Mouse (Mus musculus) CH12F3 (cell line): ENCODE measurements around the gene Schip1.
"Not testable (repeated sequence)": the region's sequence is repeated elsewhere in the genome, so short reads cannot be mapped to it uniquely, and the experiment has no call there.

Experiments used
- in situ Hi-C: fragments of 300-500 bp; cut with MboI; formaldehyde crosslinking; loops from 2 replicates; pipeline ENCODE4 v1.14.3; 2020; ENCODE audit warnings: low sequenced_read_pairs

The Schip1 gene

DNA sequence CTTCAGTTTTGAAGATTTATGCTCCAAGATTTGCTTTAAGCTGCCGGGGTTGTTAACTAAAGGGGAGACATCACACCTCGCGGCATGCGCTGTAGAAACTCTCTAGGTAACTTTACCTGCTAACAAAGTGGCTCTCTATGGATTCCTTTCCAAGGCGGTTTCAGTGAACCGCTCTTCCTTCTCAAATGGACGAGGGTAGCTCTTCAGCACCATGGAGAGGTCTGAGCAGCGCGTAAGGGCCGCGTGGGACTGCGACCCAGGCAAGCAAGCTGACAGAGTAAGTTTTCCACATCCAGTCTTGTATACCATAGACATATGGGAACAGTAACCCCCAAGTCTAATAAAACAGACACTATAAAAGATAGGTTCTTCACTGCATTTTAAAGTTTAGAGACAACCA lies at the start of gene Schip1:
Gene Schip1, plus strand, starts transcription at position 72 of the 400 bp plus-strand sequence.
- in situ Hi-C loops, result loop anchor here (25.0 kb wide), 1 partner anchor 473 kb away; no protein-coding TSS in a partner anchor

DNA sequence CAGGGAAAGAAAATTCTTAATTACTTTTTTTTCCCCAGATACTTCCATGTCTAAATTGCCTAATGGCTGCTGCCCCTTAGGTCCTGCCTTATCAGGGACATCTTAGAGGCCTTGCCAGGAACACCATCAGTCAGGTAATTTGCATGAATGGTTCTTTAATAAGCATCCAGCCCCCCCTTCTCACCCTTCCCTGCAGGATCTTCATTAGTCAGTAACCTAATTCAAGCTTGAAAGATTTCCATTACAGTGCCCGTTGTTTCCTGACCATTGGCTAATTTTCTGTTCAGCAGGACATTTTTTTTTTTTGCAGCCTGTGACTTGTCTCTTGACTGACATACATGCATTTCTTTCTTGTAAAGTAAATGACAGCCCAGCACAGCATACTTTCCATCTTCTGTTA lies 48.8 kb upstream of the Schip1 start:
- in situ Hi-C loops, result no loop called here

DNA sequence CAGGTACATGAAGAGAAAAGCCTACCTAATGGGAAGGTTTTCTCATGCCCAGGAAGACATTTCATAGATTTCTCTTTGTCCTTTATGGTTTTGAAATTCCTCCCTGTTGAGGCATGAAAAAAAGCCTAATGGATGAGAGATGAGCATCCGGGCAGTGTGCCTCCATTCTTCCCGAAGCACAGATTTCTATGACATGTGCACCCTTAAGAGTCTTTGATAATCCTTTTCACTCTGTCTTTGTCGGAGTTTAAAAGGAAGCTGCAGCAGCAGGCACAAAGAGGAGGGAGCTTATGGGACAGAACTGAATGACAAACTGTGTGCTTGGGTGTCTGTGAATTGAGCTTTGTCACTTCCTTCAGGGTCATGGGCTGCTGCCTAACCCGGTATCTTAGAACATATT lies 45.2 kb upstream of the Schip1 start:
- in situ Hi-C loops, result no loop called here

DNA sequence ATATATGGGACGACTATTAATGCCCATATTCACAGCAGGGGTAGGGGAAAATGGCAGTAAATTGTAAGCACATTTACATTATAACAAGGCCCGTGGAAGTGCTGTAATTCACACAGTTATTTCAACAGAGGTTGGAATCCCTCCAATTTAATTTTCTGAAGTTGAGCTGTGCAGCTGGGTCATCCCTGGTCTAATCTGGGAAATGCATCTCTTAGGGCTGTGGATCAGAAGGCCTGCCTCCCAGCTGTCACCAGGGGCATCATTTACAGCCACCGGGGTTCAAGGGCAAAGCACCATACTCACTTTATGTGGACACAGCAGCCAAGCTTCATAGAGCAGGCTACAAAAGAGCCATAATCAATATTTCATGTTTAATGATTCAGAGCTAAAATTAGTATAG lies 28.5 kb upstream of the Schip1 start:
- in situ Hi-C loops, result loop anchor here (25.0 kb wide), 1 partner anchor 674 kb away; the partner anchor contains the start of gene Mlf1

DNA sequence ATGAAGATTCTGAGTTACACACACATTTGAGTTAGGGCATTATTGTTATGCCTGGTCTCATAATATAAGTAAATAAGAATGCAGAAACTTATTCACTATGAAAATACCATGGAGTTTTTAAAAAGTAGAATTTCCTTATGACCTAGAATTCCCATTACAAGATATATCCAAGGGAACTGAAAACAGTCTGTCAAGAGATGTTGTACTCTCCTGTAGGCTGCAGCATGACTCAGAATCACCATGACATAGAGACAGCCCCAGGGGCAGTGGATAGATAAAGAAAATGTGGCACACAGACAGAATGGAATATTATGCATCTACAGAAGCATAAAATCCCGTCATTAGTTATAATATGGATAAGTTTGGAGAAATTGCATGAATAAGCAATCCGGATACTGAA lies 21.7 kb upstream of the Schip1 start:
- in situ Hi-C loops, result loop anchor here (25.0 kb wide), 1 partner anchor 681 kb away; the partner anchor contains the start of gene Mlf1

DNA sequence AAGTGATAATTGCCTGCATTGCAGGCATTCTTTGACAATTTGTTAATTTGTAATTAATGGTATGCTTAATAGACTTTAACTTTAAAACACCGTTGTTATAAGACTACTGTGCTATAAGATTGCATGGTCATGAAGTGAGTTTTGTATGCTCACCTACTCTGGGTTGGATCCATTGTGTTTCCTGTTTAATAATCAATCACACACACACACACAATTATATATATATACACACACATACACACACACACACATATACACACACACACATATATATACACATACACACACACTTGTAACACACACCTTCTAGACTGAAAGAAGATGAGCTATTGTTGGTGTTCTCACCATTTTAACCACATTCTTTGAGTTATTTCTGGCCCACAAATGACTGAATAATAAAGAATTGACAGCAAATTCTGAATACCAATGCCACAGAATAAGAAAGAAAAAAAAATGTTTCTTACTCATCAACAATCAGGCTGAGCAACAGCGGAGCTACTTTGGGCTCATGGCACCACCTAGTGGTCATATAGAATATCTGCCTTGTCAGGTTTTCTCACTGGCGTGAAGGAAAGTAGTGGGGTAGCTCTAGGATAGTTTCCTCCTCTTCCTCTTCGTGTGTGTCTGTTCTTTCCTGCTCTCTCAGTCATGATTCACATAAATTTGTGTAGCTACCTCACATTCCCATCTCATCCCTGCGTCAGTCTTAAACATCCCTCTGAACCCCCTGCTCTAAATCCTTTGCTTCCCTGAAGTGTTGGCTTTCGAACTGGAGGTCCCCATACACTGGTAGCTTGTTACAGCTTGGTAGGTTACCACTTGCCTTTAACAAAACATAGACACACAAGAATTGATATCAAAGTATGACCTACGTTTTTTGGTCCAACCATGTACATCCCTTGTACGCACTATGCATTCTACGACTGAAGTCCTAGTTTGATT lies 18.9 kb upstream of the Schip1 start:
- in situ Hi-C loops, result loop anchor here (5.0 to 25.0 kb wide), 2 partner anchors 423 to 683 kb away; partner anchors contain the start of gene Mlf1

DNA sequence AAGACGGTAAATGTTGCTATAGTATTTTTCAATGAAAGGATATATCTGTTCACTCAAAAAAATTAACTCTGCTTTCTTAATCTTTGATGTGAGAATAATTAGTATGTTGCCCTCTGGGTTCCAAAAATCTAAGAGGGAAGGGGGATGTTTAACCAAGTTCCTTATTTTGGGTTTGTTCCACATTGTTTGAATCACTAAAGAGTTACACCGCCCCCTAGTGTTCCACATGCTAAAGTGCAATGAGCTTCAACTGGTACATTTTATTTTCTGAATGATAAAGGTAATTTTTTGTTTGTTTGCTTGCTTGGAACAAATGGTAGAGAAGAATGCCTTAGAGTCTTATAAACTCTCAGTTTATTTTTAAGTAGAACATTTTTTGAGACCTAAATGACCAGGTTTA lies 11.1 kb upstream of the Schip1 start:
- in situ Hi-C loops, result loop anchor here (25.0 kb wide), 1 partner anchor 484 kb away; no protein-coding TSS in a partner anchor

DNA sequence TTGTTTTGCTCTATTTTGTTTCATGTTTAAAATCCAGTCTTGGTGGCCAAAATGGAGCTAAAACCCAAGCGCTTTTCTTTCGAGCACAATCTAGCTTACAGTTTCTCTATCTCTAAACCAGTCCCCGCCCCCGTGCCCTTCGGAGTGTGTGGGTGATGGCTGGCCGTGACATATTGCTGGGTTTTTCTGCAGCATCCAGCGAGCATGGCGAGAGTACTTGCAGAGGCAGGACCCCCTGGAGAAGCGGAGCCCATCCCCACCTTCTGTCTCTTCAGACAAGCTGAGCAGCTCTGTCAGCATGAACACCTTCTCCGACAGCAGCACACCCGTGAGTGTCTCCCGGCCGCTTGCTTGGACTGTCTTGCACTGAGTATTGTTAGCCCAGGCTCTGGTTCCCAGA lies 9.5 kb upstream of the Schip1 start:
- in situ Hi-C loops, result loop anchor here (25.0 kb wide), 1 partner anchor 482 kb away; no protein-coding TSS in a partner anchor

DNA sequence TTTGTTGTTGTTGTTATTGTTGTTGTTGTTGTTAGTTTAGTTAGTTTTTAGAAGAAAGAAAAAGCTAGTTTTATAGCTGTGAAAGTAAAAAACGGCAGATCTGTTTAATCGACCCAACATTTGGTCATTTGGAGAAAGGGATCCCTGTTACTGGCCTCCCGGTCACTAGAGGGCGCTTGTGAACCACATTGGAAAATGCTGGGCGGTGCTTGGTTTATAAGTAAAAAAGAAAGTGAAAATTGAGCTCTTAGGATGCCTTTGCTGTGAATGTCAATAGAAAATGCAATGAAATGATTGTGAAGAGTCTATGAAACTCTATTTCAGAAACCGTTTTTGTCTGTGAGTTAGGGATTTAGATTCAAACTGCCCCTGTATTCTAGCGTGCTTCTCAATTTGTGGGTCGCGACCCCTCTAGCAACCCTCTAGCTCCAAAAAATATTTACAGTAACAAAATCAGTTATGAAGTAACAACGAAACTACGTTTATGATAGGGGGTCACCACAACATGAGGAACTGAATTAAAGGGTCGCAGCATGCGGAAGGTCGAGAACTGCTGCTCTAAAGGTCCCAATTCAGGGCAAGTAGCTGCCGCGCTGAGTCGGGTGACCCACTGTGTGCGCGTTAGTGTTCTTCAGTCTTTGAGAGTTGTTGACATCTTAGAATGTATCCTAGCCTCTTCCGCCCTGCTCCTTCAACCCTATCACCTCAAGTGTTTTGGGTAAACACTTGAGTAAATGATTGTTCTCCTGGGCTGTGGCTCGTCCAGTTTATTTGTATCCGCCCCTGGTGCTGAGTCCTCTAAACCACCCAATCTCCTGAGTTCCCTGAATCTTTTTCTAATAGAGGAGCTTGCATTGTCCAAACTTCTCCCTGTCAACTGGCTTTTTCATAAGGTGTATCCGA lies 8.0 kb upstream of the Schip1 start:
- in situ Hi-C loops, result loop anchor here (25.0 kb wide), 1 partner anchor 481 kb away; no protein-coding TSS in a partner anchor

DNA sequence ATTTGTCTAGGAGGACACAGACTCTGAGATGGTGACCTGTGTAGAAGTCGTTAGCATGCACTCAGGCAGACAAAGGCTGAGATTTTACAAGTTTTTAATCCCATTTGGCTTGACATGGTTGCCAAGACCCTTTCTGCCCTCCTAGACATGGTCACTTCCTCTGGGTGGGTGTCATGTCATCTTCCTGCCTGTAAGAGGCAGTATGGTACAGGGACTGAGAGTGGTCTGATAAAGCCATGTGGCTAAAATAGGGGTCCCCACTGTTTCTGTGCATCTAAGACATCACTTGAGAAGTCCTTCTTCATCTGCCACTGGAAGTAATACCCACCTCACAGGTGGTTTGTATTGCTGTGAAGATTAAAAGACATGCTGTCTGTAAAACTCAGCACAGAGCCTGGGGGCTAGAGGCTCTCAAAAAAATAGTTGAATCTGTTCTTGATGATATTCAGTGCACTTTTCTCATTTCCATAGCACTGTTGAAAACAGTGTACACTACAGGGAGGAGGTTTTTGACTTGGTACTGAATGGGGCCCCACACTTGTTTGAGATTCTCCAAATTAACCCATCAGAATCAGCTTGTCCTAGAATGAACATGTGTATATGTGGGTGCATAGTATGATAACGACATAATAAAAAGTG lies 5.3 kb upstream of the Schip1 start:
- in situ Hi-C loops, result loop anchor here (25.0 kb wide), 1 partner anchor 478 kb away; no protein-coding TSS in a partner anchor

DNA sequence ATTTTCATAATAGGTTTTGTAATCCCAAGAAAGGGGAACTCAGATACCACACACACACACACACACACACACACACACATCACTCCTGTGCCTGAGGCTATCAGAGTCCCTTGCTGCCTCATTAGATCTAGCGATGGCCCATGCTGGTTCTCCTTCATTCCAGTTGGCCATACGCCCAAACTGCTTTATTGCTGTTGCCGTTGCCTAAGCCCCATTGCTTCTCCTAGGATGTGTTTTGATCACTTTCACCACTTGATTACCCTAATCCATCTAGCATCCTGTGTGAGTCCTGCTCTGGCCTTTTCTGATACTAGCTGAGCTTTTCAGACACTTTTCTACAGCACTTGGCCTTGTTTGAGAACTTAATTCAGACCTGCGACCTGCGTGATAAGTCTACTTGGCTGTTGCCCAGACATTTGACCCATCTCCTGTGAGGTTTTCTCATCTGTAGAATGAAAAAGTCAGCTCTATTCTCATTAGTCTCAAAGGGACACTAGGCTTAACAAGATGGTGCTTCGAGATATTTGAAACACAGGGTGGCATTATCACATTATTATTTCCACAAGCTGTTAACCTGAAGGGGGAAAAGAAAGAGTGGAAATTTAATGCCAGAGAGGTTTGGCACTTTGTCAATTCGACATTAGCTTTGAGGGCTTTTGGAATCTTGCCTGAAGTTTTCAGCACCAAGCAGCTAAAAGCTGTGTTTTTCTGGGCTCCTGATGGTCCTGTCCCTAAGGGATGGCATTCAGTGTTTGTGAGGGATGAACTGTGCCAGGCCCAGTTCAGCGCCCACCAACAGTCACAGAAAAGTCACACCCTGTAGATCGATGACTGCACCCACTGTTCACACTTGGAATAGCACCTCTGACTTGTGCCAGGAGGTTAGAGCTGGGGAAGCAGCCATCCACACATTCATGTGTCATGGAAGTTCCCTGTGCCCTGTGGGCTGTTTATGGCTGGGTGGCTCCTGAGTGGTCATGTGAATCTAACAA lies 7.1 kb downstream of the Schip1 start:
- in situ Hi-C loops, result loop anchor here (25.0 kb wide), 1 partner anchor 466 kb away; no protein-coding TSS in a partner anchor

DNA sequence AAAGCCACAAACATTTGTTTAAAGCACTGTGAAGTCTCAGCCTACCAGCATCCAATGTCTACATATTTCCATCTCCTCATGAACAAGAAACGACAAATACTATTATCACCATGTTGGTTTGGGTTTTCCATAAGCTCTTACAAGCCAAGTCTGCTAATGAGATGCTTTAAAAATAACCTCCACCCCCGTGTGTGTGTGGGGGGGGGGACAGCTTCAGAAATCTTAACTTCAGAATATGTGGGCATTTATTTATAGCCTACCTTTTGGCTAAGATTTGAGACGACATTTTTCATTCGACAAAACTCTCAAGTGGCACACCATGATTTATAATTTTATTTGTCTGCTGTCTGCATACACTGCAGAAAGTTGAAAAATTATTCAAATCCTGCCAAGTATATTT lies 12.8 kb downstream of the Schip1 start:
- in situ Hi-C loops, result no loop called here

DNA sequence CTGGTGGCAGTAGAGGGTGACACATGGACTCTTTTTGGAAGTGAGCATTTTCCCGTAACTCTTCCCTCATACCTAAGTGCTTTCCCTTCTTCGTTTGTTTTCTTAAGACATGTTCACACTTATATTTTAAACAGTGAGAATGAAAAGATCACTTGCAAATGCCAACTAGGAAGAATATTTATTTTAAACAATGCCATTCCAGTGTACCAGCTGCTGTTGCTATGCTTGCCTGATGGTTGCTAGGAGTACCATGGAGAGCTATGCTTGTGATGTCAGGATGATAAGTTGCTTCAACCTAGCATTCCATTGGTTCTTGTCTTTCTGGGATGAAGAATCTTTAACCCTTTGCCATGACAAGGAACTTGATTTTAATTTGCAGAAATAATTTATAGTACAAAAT lies 20.4 kb downstream of the Schip1 start:
- in situ Hi-C loops, result no loop called here

DNA sequence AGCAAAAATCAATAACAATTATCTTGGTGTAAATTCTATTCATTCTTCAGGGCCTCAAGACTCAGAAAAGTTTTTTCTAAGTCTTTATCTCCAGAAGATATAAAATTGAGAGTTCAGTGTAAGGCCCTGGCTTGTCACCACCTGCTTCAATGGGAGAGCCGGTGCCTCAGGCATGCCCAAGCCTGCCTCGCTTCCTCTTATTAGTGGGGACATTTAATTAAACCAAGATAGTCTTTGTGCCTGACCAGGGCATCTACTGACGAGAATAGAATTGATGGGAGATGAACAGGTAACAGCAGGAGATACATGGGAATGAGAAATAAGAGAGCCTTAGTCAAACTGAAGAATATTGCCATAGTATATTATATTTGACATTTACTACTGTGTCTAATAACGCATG lies 27.5 kb downstream of the Schip1 start:
- in situ Hi-C loops, result no loop called here

DNA sequence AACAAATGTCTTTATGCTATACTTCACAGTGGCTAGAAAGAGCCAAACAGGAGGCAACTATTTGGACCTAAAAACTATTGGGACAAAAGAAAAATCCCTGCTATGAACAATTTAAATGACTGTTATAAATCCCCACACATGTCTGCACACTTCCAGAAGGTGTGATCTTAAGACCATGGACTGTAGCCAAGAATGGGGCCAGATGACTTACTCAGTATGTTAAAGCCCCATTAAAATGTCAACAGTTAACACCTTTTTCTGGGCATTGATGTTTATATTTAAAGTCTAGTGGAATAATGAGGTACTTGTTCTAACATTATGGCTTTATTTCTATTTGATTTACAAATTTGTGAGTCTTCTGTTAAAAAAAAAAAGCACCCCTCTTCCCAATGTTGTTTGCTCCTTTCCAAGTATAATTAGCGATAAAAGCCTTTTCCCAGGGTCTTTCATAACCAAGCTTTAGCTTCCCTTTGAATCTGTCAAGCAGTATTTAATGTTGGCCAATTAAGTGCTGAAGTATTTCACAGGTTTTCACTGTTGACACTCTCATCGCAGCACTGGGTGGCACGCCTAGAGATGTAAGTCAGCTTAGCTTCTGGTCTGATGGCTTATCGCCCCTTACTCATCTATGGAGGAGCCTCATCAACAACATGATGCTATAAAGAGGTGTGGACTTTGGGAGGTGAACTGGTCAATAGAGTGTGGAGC lies 32.3 kb downstream of the Schip1 start:
- in situ Hi-C loops, result no loop called here

DNA sequence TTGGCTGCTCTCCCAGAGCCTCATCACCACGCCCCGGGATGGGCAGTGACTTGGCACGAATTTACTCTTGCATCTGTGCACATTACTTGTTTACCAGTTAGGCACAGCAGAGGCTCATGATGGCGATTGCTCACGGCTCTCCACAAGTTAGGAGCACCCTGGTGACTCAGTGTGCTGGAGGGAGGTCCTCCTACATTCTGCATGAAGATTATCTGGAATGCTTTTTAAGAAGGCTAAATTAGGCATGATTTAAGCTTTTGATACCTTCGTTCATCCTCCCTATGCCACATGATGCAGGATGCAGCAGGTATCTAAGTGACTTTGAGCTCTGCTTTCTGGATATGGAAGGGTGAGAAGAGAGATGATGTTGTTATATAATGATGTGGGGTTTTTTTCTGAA lies 35.0 kb downstream of the Schip1 start:
- in situ Hi-C loops, result not testable (repeated sequence)

DNA sequence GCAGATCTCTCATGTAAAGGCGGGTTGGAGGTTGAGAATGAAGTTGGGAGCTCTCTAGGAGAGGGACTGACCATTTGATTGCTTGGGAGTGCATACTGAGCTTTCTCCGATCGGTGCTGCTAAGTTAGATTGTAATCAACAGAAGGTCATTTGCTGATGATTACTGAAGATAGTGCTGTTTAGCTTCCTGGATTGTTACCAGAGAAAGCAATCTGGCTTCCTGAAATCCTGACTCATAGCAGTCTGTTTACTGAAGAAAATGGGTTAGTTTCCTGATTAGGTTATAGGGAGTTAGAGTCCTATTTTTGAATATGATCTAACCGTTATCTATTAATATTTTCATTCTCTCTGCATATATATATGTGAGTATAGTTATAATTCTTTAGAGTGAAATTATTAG lies 36.7 kb downstream of the Schip1 start:
- in situ Hi-C loops, result no loop called here

DNA sequence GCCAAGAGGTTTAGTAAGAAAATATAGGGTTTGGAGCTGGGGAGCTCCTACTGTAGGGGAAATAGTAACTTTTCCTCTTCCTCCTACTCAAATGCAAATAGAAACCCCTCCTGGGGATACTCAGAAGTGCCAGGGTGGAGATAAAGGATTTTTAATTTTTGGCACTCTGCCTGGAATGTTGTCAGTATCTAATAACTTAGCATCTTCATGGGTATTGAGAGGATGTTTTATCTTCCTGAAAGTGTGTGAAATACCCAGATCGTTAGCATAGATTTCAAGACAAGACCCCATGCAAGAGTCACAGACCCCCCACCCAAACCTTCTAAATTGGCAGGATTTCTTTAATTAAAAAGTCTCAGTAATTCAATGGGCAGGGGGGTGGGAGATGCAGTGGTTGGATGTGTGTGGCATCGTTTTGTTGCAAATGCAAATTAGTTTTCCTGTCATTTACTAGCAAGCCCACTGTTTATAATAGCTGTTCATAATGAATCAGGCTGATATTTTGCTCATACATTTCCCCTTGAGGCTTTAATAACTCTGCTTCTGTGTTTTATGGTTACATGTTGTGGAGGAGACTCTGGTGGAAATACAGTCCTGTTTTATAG lies 40.6 kb downstream of the Schip1 start:
- in situ Hi-C loops, result no loop called here
